25 mouse cellular contexts compared by ENCODE assay signal in the genomic region with DNA sequence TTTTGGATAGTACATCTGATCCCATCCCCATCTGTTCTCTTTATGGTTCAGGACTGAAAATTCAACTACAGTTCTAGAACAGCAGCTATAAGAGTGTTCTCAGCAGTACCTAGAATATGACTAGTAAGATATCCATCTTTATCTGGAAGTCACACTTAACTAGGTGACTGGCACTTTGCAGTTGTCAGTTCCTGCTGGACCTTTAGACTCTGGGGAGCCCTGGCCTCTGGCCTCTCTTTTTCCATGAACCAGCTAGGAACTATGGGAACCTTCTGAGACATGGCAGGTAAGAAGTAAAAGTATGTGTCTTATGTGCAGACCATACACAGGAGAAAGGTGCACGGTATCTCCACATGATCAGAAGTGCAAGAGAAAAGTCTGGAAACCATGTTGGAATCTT. TPM values are rescaled to one million over a fixed set of nuclear protein-coding genes. Genes with fewer than 3 reads are reported as not detected.
"Had no signal": no experiment of that assay in that cellular context is flagged by ENCODE, and none has a peak within 500 bp of the region (broad histone marks: within the 10 kb centered on the region; RNA-seq: fewer than 3 reads in every experiment).

No protein-coding gene starts in this region.

- ATAC-seq: lung, postnatal 0 days; midbrain, embryonic 15.5 days had no signal

- H3K4me3 ChIP-seq: layer of hippocampus, adult 2 months; liver, embryonic 13.5 days; midbrain, embryonic 12.5 days; midbrain, embryonic 15.5 days; neural tube, embryonic 12.5 days; neural tube, embryonic 15.5 days; stomach, embryonic 15.5 days had no signal

- H3K27ac ChIP-seq: kidney, postnatal 0 days; layer of hippocampus, adult 2 months; liver, embryonic 13.5 days; midbrain, embryonic 12.5 days; midbrain, embryonic 15.5 days; neural tube, embryonic 12.5 days; neural tube, embryonic 15.5 days; stomach, embryonic 15.5 days had no signal

- H3K9me3 ChIP-seq: liver, embryonic 13.5 days; midbrain, embryonic 12.5 days; midbrain, embryonic 15.5 days; neural tube, embryonic 12.5 days; neural tube, embryonic 15.5 days; stomach, embryonic 15.5 days had no signal

- H3K36me3 ChIP-seq: liver, embryonic 13.5 days; midbrain, embryonic 12.5 days; midbrain, embryonic 15.5 days; neural tube, embryonic 12.5 days; neural tube, embryonic 15.5 days; stomach, embryonic 15.5 days had no signal

- H3K4me2 ChIP-seq: liver, embryonic 13.5 days; midbrain, embryonic 12.5 days; midbrain, embryonic 15.5 days; neural tube, embryonic 12.5 days; neural tube, embryonic 15.5 days; stomach, embryonic 15.5 days had no signal

- DNase-seq: kidney, adult 2 months; kidney, postnatal 25 days; layer of hippocampus, adult 9-11 months; liver, embryonic 13.5 days; lung, postnatal 4 days; right cerebral cortex, adult 18-20 months; right cerebral cortex, postnatal 14 days; right cerebral cortex, postnatal 4 days; spleen, adult 18-20 months; thymus, postnatal 25 days had no signal

- H3K9ac ChIP-seq: midbrain, embryonic 12.5 days; midbrain, embryonic 15.5 days; neural tube, embryonic 12.5 days; neural tube, embryonic 15.5 days; stomach, embryonic 15.5 days had no signal

RNA-seq across cellular contexts. Expression of a gene that starts 5.0 kb away (rescaled TPM):
- total RNA-seq: layer of hippocampus, adult 2 months; layer of hippocampus, postnatal 25 days; left cerebral cortex, adult 18-20 months; left cerebral cortex, postnatal 25 days; megakaryocyte progenitor cell, adult 5-6 weeks had no signal
- polyA plus RNA-seq: midbrain, embryonic 12.5 days; midbrain, embryonic 15.5 days; neural tube, embryonic 12.5 days; thymus, postnatal 0 days had no signal

RNA-seq across cellular contexts. Expression of a gene that starts 39.8 kb away (rescaled TPM):
- total RNA-seq: layer of hippocampus, adult 2 months; layer of hippocampus, postnatal 25 days; left cerebral cortex, adult 18-20 months; left cerebral cortex, postnatal 25 days; liver, adult 2 months; megakaryocyte progenitor cell, adult 5-6 weeks had no signal
- polyA plus RNA-seq: liver, adult 2 months; liver, embryonic 13.5 days; liver, embryonic 16.5 days; midbrain, embryonic 15.5 days; neural tube, embryonic 15.5 days had no signal
